Mouse (Mus musculus): ENCODE results near the gene Smg6.

The Smg6 gene

DNA sequence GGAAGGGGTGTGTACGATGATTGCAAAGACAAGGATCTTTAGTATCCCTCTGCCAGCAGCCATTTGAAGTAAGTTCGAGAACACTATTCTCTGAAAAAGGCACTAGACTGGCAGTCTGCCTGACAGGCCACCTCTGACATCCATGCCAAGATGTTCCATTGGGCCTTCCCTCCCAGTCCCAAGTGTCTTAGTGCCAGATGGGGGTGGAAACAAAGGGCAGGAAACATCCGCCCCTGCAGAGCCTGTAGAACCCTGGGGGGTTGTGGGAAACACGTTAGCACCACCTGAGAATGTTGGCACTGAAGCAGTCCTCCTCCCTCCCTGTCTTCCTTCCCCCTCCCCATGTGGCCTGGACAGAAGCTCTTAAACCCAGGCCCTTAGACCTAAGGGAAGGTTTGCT lies 231.4 kb downstream of the Smg6 start:
- H3K9me3 ChIP-seq (ENCODE audit: low read length) = no peaks in the 10 kb centered on the region
- no peaks in the 10 kb centered on the region for H3K27me3 ChIP-seq (ENCODE audit: insufficient read depth, low read length)
- no peak for TF ChIP-seq NANOG (IDR thresholded peaks at IDR 0.05; ENCODE audit: borderline replicate concordance, low read length)
- TF ChIP-seq CTCF (conservative IDR thresholded peaks at IDR 0.05; ENCODE audit: low read length) = no peak
- no peak for TF ChIP-seq POU5F1 (IDR thresholded peaks at IDR 0.05; ENCODE audit: borderline replicate concordance, low read length)
- peaks cover 63% of the 10 kb centered on the region for H3K36me3 ChIP-seq (ENCODE audit: insufficient read depth, low read length)
- peaks cover 7% of the 10 kb centered on the region; the same call in 1 of the 2 replicates for H3K4me1 ChIP-seq (replicated peaks; ENCODE audit: low read depth, low read length)
- H3K4me3 ChIP-seq (replicated peaks; ENCODE audit: low read length) = no peak overlapping the region

GRCm38 (mm10) chr11:75157901-75158300 lies 232.3 kb downstream of the Smg6 start:
- Histone ChIP-seq H3K4me3 (replicated peaks; ENCODE audit: low read length) (no peak overlapping the region), H3K4me1 (replicated peaks; ENCODE audit: low read depth, low read length) (peaks cover 11% of the 10 kb centered on the region), H3K36me3 (ENCODE audit: insufficient read depth, low read length) (peaks cover 63% of the 10 kb centered on the region), H3K9me3 (ENCODE audit: low read length) (no peaks in the 10 kb centered on the region), H3K27me3 (ENCODE audit: insufficient read depth, low read length) (0 out of 2 replicates have a peak, but pooled peaks cover 2% of the 10 kb centered on the region)
- TF ChIP-seq CTCF (conservative IDR thresholded peaks at IDR 0.05; ENCODE audit: low read length) (no peak), NANOG (IDR thresholded peaks at IDR 0.05; ENCODE audit: borderline replicate concordance, low read length) (no peak), POU5F1 (IDR thresholded peaks at IDR 0.05; ENCODE audit: borderline replicate concordance, low read length) (no peak)

GRCm38 (mm10) chr11:75158432-75158831 lies 232.8 kb downstream of the Smg6 start:
- Histone ChIP-seq H3K9me3 (ENCODE audit: low read length) (no peaks in the 10 kb centered on the region), H3K4me1 (replicated peaks; ENCODE audit: low read depth, low read length) (peaks cover 16% of the 10 kb centered on the region), H3K36me3 (ENCODE audit: insufficient read depth, low read length) (peaks cover 64% of the 10 kb centered on the region), H3K4me3 (replicated peaks; ENCODE audit: low read length) (no peak overlapping the region), H3K27me3 (ENCODE audit: insufficient read depth, low read length) (peaks cover 8% of the 10 kb centered on the region)
- no peak for TF ChIP-seq CTCF (conservative IDR thresholded peaks at IDR 0.05; ENCODE audit: low read length)
- TF ChIP-seq NANOG (IDR thresholded peaks at IDR 0.05; ENCODE audit: borderline replicate concordance, low read length) = no peak

DNA sequence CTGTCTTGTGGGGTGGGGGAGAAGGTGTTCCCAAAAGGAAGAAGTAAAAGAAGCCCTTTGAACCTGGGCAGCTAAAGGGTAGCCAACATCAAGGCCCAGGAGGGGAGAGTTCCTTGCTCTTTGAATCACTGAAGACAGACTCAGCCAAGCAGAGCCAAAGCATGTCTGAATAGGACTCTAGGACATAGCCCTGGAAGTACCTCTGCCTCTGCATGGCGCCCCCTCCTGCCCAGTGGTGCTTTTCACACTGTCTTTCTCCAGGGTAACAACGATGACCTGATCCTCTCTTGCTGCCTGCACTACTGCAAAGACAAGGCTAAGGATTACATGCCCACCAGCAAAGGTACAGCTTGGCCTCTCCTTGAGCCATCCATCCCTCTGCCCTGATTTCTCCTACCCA lies 233.9 kb downstream of the Smg6 start:
- H3K36me3 ChIP-seq (ENCODE audit: insufficient read depth, low read length) = peaks cover 67% of the 10 kb centered on the region
- no peak overlapping the region for H3K4me3 ChIP-seq (replicated peaks; ENCODE audit: low read length)
- peak; percentile 38 for TF ChIP-seq CTCF (conservative IDR thresholded peaks at IDR 0.05; ENCODE audit: low read length)
- no peak for TF ChIP-seq NANOG (IDR thresholded peaks at IDR 0.05; ENCODE audit: borderline replicate concordance, low read length)
- H3K9me3 ChIP-seq (ENCODE audit: low read length) = no peaks in the 10 kb centered on the region
- peaks cover 19% of the 10 kb centered on the region for H3K27me3 ChIP-seq (ENCODE audit: insufficient read depth, low read length)
- H3K4me1 ChIP-seq (replicated peaks; ENCODE audit: low read depth, low read length) = peaks cover 23% of the 10 kb centered on the region

GRCm38 (mm10) chr11:75160954-75161353 lies 235.3 kb downstream of the Smg6 start:
- no peak overlapping the region for H3K4me3 ChIP-seq (replicated peaks; ENCODE audit: low read length)
- no peaks in the 10 kb centered on the region for H3K9me3 ChIP-seq (ENCODE audit: low read length)
- H3K27me3 ChIP-seq (ENCODE audit: insufficient read depth, low read length) = peaks cover 33% of the 10 kb centered on the region
- peaks cover 34% of the 10 kb centered on the region for H3K4me1 ChIP-seq (replicated peaks; ENCODE audit: low read depth, low read length)
- TF ChIP-seq NANOG (IDR thresholded peaks at IDR 0.05; ENCODE audit: borderline replicate concordance, low read length) = no peak
- no peak for TF ChIP-seq POU5F1 (IDR thresholded peaks at IDR 0.05; ENCODE audit: borderline replicate concordance, low read length)
- no peak for TF ChIP-seq CTCF (conservative IDR thresholded peaks at IDR 0.05; ENCODE audit: low read length)
- peaks cover 65% of the 10 kb centered on the region for H3K36me3 ChIP-seq (ENCODE audit: insufficient read depth, low read length)

DNA sequence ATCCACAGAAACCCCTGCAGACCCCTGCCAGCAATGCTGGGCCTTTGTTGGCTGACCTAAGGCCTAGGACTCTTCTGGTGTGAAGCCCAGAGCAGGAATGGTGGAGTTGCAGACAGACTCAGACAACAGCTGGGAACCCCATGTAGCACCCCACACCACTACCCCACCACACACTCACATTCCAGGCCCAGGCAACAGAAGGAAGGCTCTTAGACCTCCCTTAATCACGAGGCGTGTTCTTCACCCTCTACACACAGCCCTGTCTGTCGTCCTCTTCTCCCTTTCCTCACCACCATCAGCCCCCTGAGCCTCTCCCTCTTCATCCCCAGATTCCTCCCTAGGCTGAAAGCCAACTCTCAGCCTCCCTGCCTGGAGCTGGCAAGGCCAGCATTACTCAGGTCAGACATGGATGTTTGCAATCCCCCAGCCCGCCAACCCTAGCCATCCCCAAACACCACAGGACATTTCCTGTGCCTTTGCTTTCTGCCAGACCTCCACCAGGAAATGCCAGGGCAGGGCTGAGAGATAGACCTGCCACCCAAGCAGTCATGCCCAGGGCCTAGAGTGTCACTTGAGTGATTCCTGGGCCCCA lies 235.9 kb downstream of the Smg6 start:
- Histone ChIP-seq H3K4me3 (replicated peaks; ENCODE audit: low read length) (no peak overlapping the region), H3K9me3 (ENCODE audit: low read length) (no peaks in the 10 kb centered on the region), H3K4me1 (replicated peaks; ENCODE audit: low read depth, low read length) (peaks cover 37% of the 10 kb centered on the region), H3K27me3 (ENCODE audit: insufficient read depth, low read length) (peaks cover 38% of the 10 kb centered on the region), H3K36me3 (ENCODE audit: insufficient read depth, low read length) (peaks cover 59% of the 10 kb centered on the region)
- TF ChIP-seq NANOG (IDR thresholded peaks at IDR 0.05; ENCODE audit: borderline replicate concordance, low read length) (no peak), CTCF (conservative IDR thresholded peaks at IDR 0.05; ENCODE audit: low read length) (no peak), POU5F1 (IDR thresholded peaks at IDR 0.05; ENCODE audit: borderline replicate concordance, low read length) (no peak)

DNA sequence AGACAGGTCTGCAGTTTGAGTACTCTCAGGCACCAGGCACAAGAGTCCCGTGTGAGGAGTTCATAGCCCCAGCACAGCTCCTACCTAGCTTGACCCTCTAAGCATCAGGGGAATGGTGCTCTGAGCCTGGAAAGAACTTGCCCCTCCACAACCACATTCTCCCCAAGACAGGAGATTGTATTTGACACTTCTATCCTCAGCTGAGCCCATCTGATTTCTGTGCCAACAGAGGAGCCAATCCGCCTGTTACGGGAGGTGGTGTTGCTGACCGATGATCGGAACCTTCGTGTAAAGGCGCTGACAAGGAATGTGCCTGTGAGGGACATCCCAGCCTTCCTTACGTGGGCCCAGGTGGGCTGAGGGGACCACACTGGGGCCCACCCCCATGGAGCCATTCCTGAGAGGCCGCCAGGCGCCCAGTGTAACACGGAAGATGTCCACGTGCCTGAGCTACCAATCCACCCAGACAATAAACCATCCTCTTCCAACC lies 237.0 kb downstream of the Smg6 start:
- no peaks in the 10 kb centered on the region for H3K9me3 ChIP-seq (ENCODE audit: low read length)
- H3K4me3 ChIP-seq (replicated peaks; ENCODE audit: low read length) = peak overlapping the region; percentile 60
- peaks cover 50% of the 10 kb centered on the region for H3K27me3 ChIP-seq (ENCODE audit: insufficient read depth, low read length)
- peaks cover 49% of the 10 kb centered on the region for H3K36me3 ChIP-seq (ENCODE audit: insufficient read depth, low read length)
- peaks cover 39% of the 10 kb centered on the region for H3K4me1 ChIP-seq (replicated peaks; ENCODE audit: low read depth, low read length)
- TF ChIP-seq CTCF (conservative IDR thresholded peaks at IDR 0.05; ENCODE audit: low read length) (no peak), POU5F1 (IDR thresholded peaks at IDR 0.05; ENCODE audit: borderline replicate concordance, low read length) (no peak), NANOG (IDR thresholded peaks at IDR 0.05; ENCODE audit: borderline replicate concordance, low read length) (no peak)

GRCm38 (mm10) chr11:75163379-75163778 lies 237.8 kb downstream of the Smg6 start:
- H3K4me3 ChIP-seq (replicated peaks; ENCODE audit: low read length) = no peak overlapping the region
- TF ChIP-seq NANOG (IDR thresholded peaks at IDR 0.05; ENCODE audit: borderline replicate concordance, low read length) (no peak), POU5F1 (IDR thresholded peaks at IDR 0.05; ENCODE audit: borderline replicate concordance, low read length) (no peak), CTCF (conservative IDR thresholded peaks at IDR 0.05; ENCODE audit: low read length) (no peak)

GRCm38 (mm10) chr11:75164051-75164450 lies 238.4 kb downstream of the Smg6 start:
- Histone ChIP-seq H3K4me1 (replicated peaks; ENCODE audit: low read depth, low read length) (peaks cover 41% of the 10 kb centered on the region), H3K36me3 (ENCODE audit: insufficient read depth, low read length) (peaks cover 41% of the 10 kb centered on the region), H3K9me3 (ENCODE audit: low read length) (no peaks in the 10 kb centered on the region), H3K4me3 (replicated peaks; ENCODE audit: low read length) (no peak overlapping the region), H3K27me3 (ENCODE audit: insufficient read depth, low read length) (peaks cover 63% of the 10 kb centered on the region)
- TF ChIP-seq POU5F1 (IDR thresholded peaks at IDR 0.05; ENCODE audit: borderline replicate concordance, low read length) (no peak), NANOG (IDR thresholded peaks at IDR 0.05; ENCODE audit: borderline replicate concordance, low read length) (no peak), CTCF (conservative IDR thresholded peaks at IDR 0.05; ENCODE audit: low read length) (no peak)

More at GRCm38 (mm10) chr11:75163379-75163778, 237.8 kb downstream of the Smg6 start:
- no peaks in the 10 kb centered on the region for H3K9me3 ChIP-seq (ENCODE audit: low read length)
- H3K4me1 ChIP-seq (replicated peaks; ENCODE audit: low read depth, low read length) = peaks cover 41% of the 10 kb centered on the region
- peaks cover 56% of the 10 kb centered on the region for H3K27me3 ChIP-seq (ENCODE audit: insufficient read depth, low read length)
- H3K36me3 ChIP-seq (ENCODE audit: insufficient read depth, low read length) = peaks cover 44% of the 10 kb centered on the region

Measured in E14TG2a.4 (cell line).